Mouse (Mus musculus) limb, embryonic 11.5 days (tissue): Measurements from ENCODE around the gene Ftcd. TPM values are rescaled to one million over a fixed set of nuclear protein-coding genes. Genes with fewer than 3 reads are reported as not detected.
A peak's percentile ranks its signal among the peaks of the same experiment; 100 is the strongest.

Experiments
- ATAC-seq: fragments of 200-750 bp; cut with Nextera tagmentation; 2 replicates; pipeline ENCODE4 v1.8.0; 2017; ENCODE audit warnings: low read depth; ENCODE audit not compliant: insufficient number of reproducible peaks, low FRiP score, low TSS enrichment
- DNase-seq: peaks from one replicate; pipeline ENCODE4 v3.0.0-alpha.2; 2015; ENCODE audit warnings: low spot score
- H3K27ac ChIP-seq: fragments of 300-500 bp; sonication (generic); replicated peaks from 2 replicates; pipeline ENCODE4 v1.5.1; 2014; ENCODE audit warnings: low read depth, mild to moderate bottlenecking, low read length
- H3K27me3 ChIP-seq: fragments of 300-500 bp; sonication (generic); 2 replicates; pipeline ENCODE4 v1.6.1; 2014; ENCODE audit warnings: mild to moderate bottlenecking, low read length, mixed read lengths; ENCODE audit not compliant: control insufficient read depth, insufficient read depth
- H3K36me3 ChIP-seq: fragments of 300-500 bp; sonication (generic); 2 replicates; pipeline ENCODE4 v1.6.1; 2014; ENCODE audit warnings: mild to moderate bottlenecking, low read length, moderate library complexity, mixed read lengths; ENCODE audit not compliant: control insufficient read depth, insufficient read depth
- H3K4me1 ChIP-seq: fragments of 300-500 bp; sonication (generic); 2 replicates; pipeline ENCODE4 v1.6.1; 2014; ENCODE audit warnings: low read length, mixed read lengths; ENCODE audit not compliant: control insufficient read depth, insufficient read depth
- H3K4me2 ChIP-seq: fragments of 300-500 bp; sonication (generic); 2 replicates; pipeline ENCODE4 v1.6.1; 2014; ENCODE audit warnings: low read depth, mild to moderate bottlenecking, moderate library complexity; ENCODE audit not compliant: severe bottlenecking
- H3K4me3 ChIP-seq: fragments of 300-500 bp; sonication (generic); 2 replicates; pipeline ENCODE4 v1.5.1; 2014; ENCODE audit warnings: low read depth, low read length
- H3K9ac ChIP-seq: fragments of 300-500 bp; sonication (generic); 2 replicates; pipeline ENCODE4 v1.6.1; 2014; ENCODE audit warnings: mild to moderate bottlenecking, low read length
- H3K9me3 ChIP-seq: fragments of 300-500 bp; sonication (generic); 2 replicates; pipeline ENCODE4 v1.6.1; 2016; ENCODE audit warnings: low read length; ENCODE audit not compliant: control insufficient read depth
- WGBS: fragments of 180-500 bp; shearing (Covaris S2); extraction: QIAGEN DNeasy Blood & Tissue Kit; methylation state at CpG from one replicate; pipeline ENCODE4 v1.1.7; 2014; 5-methylcytosine and 5-hydroxymethylcytosine counted together
- polyA plus RNA-seq: library from polyadenylated mRNA; unstranded; fragments of >200 nt; fragmentation: Nextera tagmentation; extraction: Ambion mirVana; gene quantifications from 2 replicates; pipeline ENCODE4 v1.2.1, GENCODE M21; 2014

Gene Ftcd
- polyA plus RNA-seq, 1 experiment from 2014 or later: not detected

- Histone ChIP-seq H3K9ac (peak within 1 kb of the TSS; percentile 69), H3K27ac (0 out of 2 replicates have a peak within 1 kb of the TSS, but pooled peaks have one; percentile 21), H3K36me3 (no peaks in the 10 kb centered on the region), H3K9me3 (no peaks in the 10 kb centered on the region), H3K27me3 (no peaks in the 10 kb centered on the region), H3K4me2 (peak within 1 kb of the TSS; percentile 77), H3K4me3 (peak within 1 kb of the TSS; percentile 39), H3K4me1 (peaks cover 6% of the 10 kb centered on the region)
- peak; percentile 93 for ATAC-seq
- DNase-seq: peak; percentile 98
- WGBS: 5% methylated on average over 30 of the region's 31 CpGs
Measured at GRCm38 (mm10) chr10:76622928-76623680, 47.7 kb downstream of the Ftcd start, which contains the start of gene Col6a2. TSS of gene Col6a2 (minus strand) at chr10:76623630.

- no peaks in the 10 kb centered on the region for H3K36me3 ChIP-seq
- no peaks in the 10 kb centered on the region for H3K27me3 ChIP-seq
- peak overlapping the region; percentile 77 for H3K4me2 ChIP-seq
- peaks cover 6% of the 10 kb centered on the region for H3K4me1 ChIP-seq
- 0 out of 2 replicates have a peak overlapping the region, but pooled peaks have one; percentile 21 for H3K27ac ChIP-seq
- ATAC-seq (peak; percentile 9; the same call in 1 of the 2 replicates), DNase-seq (no peak)
- WGBS: 19% methylated on average over 7 of the region's 7 CpGs
- H3K4me3 ChIP-seq: peak overlapping the region; percentile 39
- no peaks in the 10 kb centered on the region for H3K9me3 ChIP-seq
- 0 out of 2 replicates have a peak overlapping the region, but pooled peaks have one; percentile 69 for H3K9ac ChIP-seq
Measured at GRCm38 (mm10) chr10:76623734-76624133, 48.3 kb downstream of the Ftcd start.

DNA sequence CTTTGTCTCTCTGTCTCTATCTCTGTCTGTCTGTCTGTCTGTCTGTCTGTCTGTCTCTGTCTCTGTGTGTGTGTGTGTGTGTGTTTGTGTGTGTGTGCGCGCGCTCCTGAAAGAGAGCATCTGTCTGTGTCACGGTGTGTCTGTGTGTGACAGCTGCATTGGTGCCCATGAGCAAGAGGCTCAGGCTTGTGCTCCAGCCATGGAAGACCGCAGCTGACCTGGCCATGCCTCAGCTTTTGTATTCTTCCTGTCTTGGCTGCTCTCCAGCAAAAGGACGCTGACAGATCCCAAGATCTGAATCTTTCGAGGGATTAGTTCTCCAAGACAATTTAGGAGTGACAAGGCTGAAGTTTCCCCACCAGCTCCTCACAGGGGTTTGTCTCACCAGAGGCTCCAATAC, 49.5 kb downstream of the Ftcd start:
- H3K4me3 ChIP-seq: no peak overlapping the region
- ATAC-seq (no peak), DNase-seq (no peak)
- peaks cover 6% of the 10 kb centered on the region for H3K4me1 ChIP-seq
- H3K4me2 ChIP-seq: no peak overlapping the region
- H3K27ac ChIP-seq: no peak overlapping the region
- WGBS: 86% methylated on average over 7 of the region's 7 CpGs
- no peaks in the 10 kb centered on the region for H3K27me3 ChIP-seq
- H3K9me3 ChIP-seq: no peaks in the 10 kb centered on the region
- H3K36me3 ChIP-seq: no peaks in the 10 kb centered on the region
- H3K9ac ChIP-seq: no peak overlapping the region

DNA sequence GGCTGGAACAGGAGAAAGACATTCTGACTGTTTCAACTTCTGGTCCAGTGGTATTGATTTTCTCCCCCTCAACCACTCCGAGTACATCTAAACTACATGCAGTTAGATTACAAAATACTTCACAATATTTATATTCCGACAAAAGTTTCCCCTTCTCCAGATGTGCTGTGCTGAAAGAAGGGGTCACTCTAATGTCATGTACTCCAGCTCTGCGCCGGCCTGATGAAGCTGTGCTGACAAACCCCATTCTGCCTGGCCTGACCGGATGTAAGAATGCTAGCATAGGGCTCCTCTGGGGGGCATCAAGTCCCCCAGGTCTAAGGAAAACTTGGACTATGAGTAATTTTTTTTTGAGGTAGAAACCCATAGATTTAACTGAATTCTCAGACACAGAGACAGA, 52.3 kb downstream of the Ftcd start:
- Histone ChIP-seq H3K9me3 (no peaks in the 10 kb centered on the region), H3K9ac (no peak overlapping the region), H3K4me1 (peaks cover 5% of the 10 kb centered on the region), H3K36me3 (no peaks in the 10 kb centered on the region), H3K27me3 (no peaks in the 10 kb centered on the region), H3K4me3 (no peak overlapping the region), H3K4me2 (no peak overlapping the region), H3K27ac (no peak overlapping the region)
- DNase-seq (no peak), ATAC-seq (no peak)
- WGBS: 90% methylated on average over 5 of the region's 5 CpGs

DNA sequence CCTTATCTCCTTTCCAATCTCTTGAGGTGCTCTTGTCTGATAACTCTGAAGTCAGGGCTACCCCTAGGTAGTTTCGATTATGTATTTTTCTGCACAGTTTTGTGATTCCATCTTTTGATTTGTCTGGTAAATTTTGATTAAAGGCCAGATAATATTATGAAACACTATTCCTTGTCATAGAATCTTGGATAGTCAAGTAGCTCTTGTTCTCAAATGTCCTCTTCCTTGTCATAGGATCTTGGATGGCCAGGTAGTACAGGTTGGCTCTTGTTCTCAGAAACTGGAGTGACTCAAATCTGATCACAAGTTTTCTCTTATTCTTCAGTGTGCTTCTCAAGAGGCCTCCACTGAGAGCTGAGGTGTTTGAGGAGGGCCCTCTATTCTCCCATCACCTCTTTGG, 55.2 kb downstream of the Ftcd start:
- ATAC-seq: no peak
- no peak overlapping the region for H3K9ac ChIP-seq
- no peak for DNase-seq
- H3K36me3 ChIP-seq: no peaks in the 10 kb centered on the region
- H3K27me3 ChIP-seq: no peaks in the 10 kb centered on the region
- H3K27ac ChIP-seq: no peak overlapping the region
- no peak overlapping the region for H3K4me2 ChIP-seq
- H3K4me1 ChIP-seq: peaks cover 15% of the 10 kb centered on the region
- no peaks in the 10 kb centered on the region for H3K9me3 ChIP-seq
- 93% methylated on average over 1 of the region's 1 CpGs for WGBS
- no peak overlapping the region for H3K4me3 ChIP-seq

DNA sequence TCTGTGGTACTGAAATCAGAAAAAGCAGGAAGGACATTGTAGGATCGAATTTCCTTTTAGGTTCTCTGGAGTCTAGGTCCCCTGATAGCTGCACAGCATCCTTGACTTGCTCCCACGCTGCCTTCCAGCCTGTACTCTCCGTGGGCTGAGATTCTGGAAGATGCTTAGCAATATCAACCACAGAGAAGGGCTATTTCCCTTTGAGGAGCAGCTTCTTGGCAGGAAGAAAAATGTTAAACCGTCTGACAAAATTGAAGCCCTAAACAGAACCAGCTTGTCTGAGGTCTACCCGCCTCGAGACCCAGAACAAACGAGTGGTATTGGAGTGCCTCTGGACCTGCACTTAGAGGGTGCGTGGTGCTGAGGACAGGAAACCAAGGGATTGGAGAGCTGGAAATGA, 57.2 kb downstream of the Ftcd start:
- WGBS: 60% methylated on average over 8 of the region's 8 CpGs
- DNase-seq: no peak
- no peaks in the 10 kb centered on the region for H3K27me3 ChIP-seq
- no peak overlapping the region for H3K9ac ChIP-seq
- H3K9me3 ChIP-seq: no peaks in the 10 kb centered on the region
- ATAC-seq: no peak
- no peaks in the 10 kb centered on the region for H3K36me3 ChIP-seq
- H3K27ac ChIP-seq: 0 out of 2 replicates have a peak overlapping the region, but pooled peaks have one; percentile 42
- H3K4me2 ChIP-seq: no peak overlapping the region
- H3K4me1 ChIP-seq: peaks cover 18% of the 10 kb centered on the region
- no peak overlapping the region for H3K4me3 ChIP-seq

- H3K9me3 ChIP-seq: no peaks in the 10 kb centered on the region
- 57% methylated on average over 7 of the region's 7 CpGs for WGBS
- H3K4me2 ChIP-seq: no peak overlapping the region
- H3K36me3 ChIP-seq: no peaks in the 10 kb centered on the region
- ATAC-seq: peak; percentile 32; the same call in 1 of the 2 replicates
- H3K27ac ChIP-seq: peak overlapping the region; percentile 49
- no peak overlapping the region for H3K9ac ChIP-seq
- H3K27me3 ChIP-seq: no peaks in the 10 kb centered on the region
- no peak for DNase-seq
- peaks cover 18% of the 10 kb centered on the region for H3K4me1 ChIP-seq
- no peak overlapping the region for H3K4me3 ChIP-seq
Measured at GRCm38 (mm10) chr10:76634094-76634571, 58.7 kb downstream of the Ftcd start.

- Histone ChIP-seq H3K9me3 (no peaks in the 10 kb centered on the region), H3K4me3 (no peak overlapping the region), H3K4me1 (peaks cover 18% of the 10 kb centered on the region), H3K36me3 (no peaks in the 10 kb centered on the region), H3K27ac (peak overlapping the region; percentile 49), H3K27me3 (no peaks in the 10 kb centered on the region), H3K4me2 (no peak overlapping the region), H3K9ac (no peak overlapping the region)
- 75% methylated on average over 5 of the region's 5 CpGs for WGBS
- ATAC-seq (no peak), DNase-seq (no peak)
Measured at GRCm38 (mm10) chr10:76634584-76634983, 59.1 kb downstream of the Ftcd start.
